Mouse (Mus musculus): ENCODE measurements around the gene Gm20388. TPM values are rescaled to one million over a fixed set of nuclear protein-coding genes. Genes with fewer than 3 reads are reported as not detected.

Gm20388 gene
- total RNA-seq, 1 experiment from 2014 or later: 3.6 TPM

- peak; percentile 77 for DNase-seq
Observed at GRCm38 (mm10) chr8:120204736-120205360, 294.2 kb downstream of the Gm20388 start.

GRCm38 (mm10) chr8:120205916-120206315 is 295.3 kb downstream of the Gm20388 start:
- no peak for DNase-seq

- DNase-seq: no peak
Observed at GRCm38 (mm10) chr8:120207364-120207763, 296.7 kb downstream of the Gm20388 start.

- no peak for DNase-seq
Observed at GRCm38 (mm10) chr8:120208113-120208512, 297.5 kb downstream of the Gm20388 start.

- no peak for DNase-seq
Observed at GRCm38 (mm10) chr8:120211345-120211744, 300.7 kb downstream of the Gm20388 start.

GRCm38 (mm10) chr8:120212596-120212995 is 302.0 kb downstream of the Gm20388 start:
- no peak for DNase-seq

- DNase-seq: no peak
Observed at GRCm38 (mm10) chr8:120213229-120213628, 302.6 kb downstream of the Gm20388 start.

GRCm38 (mm10) chr8:120213939-120214338 is 303.3 kb downstream of the Gm20388 start:
- DNase-seq: peak; percentile 48

- no peak for DNase-seq
Observed at GRCm38 (mm10) chr8:120215416-120216141, 304.9 kb downstream of the Gm20388 start.

- no peak for DNase-seq
Observed at GRCm38 (mm10) chr8:120216855-120217830, 306.5 kb downstream of the Gm20388 start.

- no peak for DNase-seq
Observed at GRCm38 (mm10) chr8:120222548-120222947, 311.9 kb downstream of the Gm20388 start.

GRCm38 (mm10) chr8:120224521-120225420 is 314.1 kb downstream of the Gm20388 start:
- no peak for DNase-seq

GRCm38 (mm10) chr8:120225421-120226151 is 314.9 kb downstream of the Gm20388 start:
- DNase-seq: peak; percentile 45

- no peak for DNase-seq
Observed at GRCm38 (mm10) chr8:120226700-120227577, 316.3 kb downstream of the Gm20388 start.

- DNase-seq: no peak
Observed at GRCm38 (mm10) chr8:120227578-120227876, 316.9 kb downstream of the Gm20388 start.

GRCm38 (mm10) chr8:120227891-120228591 is 317.4 kb downstream of the Gm20388 start, which contains the start of gene Gse1:
Gene Gse1, plus strand, starts transcription at chr8:120228456.
- peak; percentile 92 for DNase-seq

GRCm38 (mm10) chr8:120228781-120229573 is 318.3 kb downstream of the Gm20388 start:
- DNase-seq: peak; percentile 49

- DNase-seq: peak; percentile 68
Observed at GRCm38 (mm10) chr8:120229574-120229916, 318.9 kb downstream of the Gm20388 start.
